Mouse (Mus musculus) heart, embryonic 14.5 days (tissue): ENCODE results near the gene Gm4070. TPM values are rescaled to one million over a fixed set of nuclear protein-coding genes. Genes with fewer than 3 reads are reported as not detected.
"Not testable (repeated sequence)": the region's sequence is repeated elsewhere in the genome, so short reads cannot be mapped to it uniquely, and the experiment has no call there.

Experiments
- ATAC-seq: fragments of 200-750 bp; cut with Nextera tagmentation; 2 replicates; pipeline ENCODE4 v1.8.0; 2017; ENCODE audit warnings: low read depth, moderate TSS enrichment; ENCODE audit not compliant: insufficient number of reproducible peaks, insufficient read depth, low FRiP score
- H3K27ac ChIP-seq, 2 experiments: fragments of 200-500 bp in 1 of 2; fragments of 300-500 bp in 1 of 2; sonication (generic) in 1 of 2; replicated peaks in 1 of 2; 2 replicates each; pipeline ENCODE4 v1.5.1; 2012 to 2014; ENCODE audit warnings: low read depth in 2 of 2, low read length in 2 of 2, control low read depth in 1 of 2, mild to moderate bottlenecking in 1 of 2, mixed read lengths in 1 of 2; ENCODE audit not compliant: control insufficient read depth in 1 of 2, insufficient read depth in 1 of 2
- H3K27me3 ChIP-seq: fragments of 300-500 bp; sonication (generic); 2 replicates; pipeline ENCODE4 v1.6.1; 2014; ENCODE audit warnings: mild to moderate bottlenecking, low read length, control low read depth; ENCODE audit not compliant: control insufficient read depth, insufficient read depth
- H3K36me3 ChIP-seq: fragments of 300-500 bp; sonication (generic); 2 replicates; pipeline ENCODE4 v1.6.1; 2014; ENCODE audit warnings: mild to moderate bottlenecking, control low read depth, low read length, mixed read lengths; ENCODE audit not compliant: control insufficient read depth, insufficient read depth
- H3K4me1 ChIP-seq, 2 experiments: fragments of 200-500 bp in 1 of 2; fragments of 300-500 bp in 1 of 2; sonication (generic) in 1 of 2; 2 replicates each; pipeline ENCODE4 v1.6.1; 2012 to 2014; ENCODE audit warnings: low read length in 2 of 2, control low read depth in 1 of 2, mixed read lengths in 1 of 2; ENCODE audit not compliant: control insufficient read depth in 2 of 2, insufficient read depth in 2 of 2
- H3K4me2 ChIP-seq: fragments of 300-500 bp; sonication (generic); 2 replicates; pipeline ENCODE4 v1.6.1; 2014; ENCODE audit warnings: mild to moderate bottlenecking, low read length
- H3K4me3 ChIP-seq, 2 experiments: fragments of 200-500 bp in 1 of 2; fragments of 300-500 bp in 1 of 2; sonication (generic) in 1 of 2; 2 replicates each; pipeline ENCODE4 v1.5.1; 2012 to 2014; ENCODE audit warnings: low read length in 2 of 2, mild to moderate bottlenecking in 2 of 2, control low read depth in 1 of 2, low read depth in 1 of 2, moderate library complexity in 1 of 2; ENCODE audit not compliant: control insufficient read depth in 1 of 2, insufficient read depth in 1 of 2
- H3K9ac ChIP-seq: fragments of 300-500 bp; sonication (generic); 2 replicates; pipeline ENCODE4 v1.6.1; 2014; ENCODE audit warnings: mild to moderate bottlenecking, low read length
- H3K9me3 ChIP-seq: fragments of 300-500 bp; sonication (generic); 2 replicates; pipeline ENCODE4 v1.6.1; 2016; ENCODE audit warnings: low read length, control low read depth; ENCODE audit not compliant: control insufficient read depth
- WGBS: fragments of 180-500 bp; shearing (Covaris S2); extraction: QIAGEN DNeasy Blood & Tissue Kit; methylation state at CpG from one replicate; pipeline ENCODE4 v1.1.7; 2014; 5-methylcytosine and 5-hydroxymethylcytosine counted together
- polyA plus RNA-seq: library from polyadenylated mRNA; unstranded; fragments of >200 nt; fragmentation: Nextera tagmentation; extraction: Ambion mirVana; gene quantifications from 2 replicates; pipeline ENCODE4 v1.2.1, GENCODE M21; 2014

Gm4070 gene
- polyA plus RNA-seq = 1.1 and 1.2 TPM in 2 replicates

DNA sequence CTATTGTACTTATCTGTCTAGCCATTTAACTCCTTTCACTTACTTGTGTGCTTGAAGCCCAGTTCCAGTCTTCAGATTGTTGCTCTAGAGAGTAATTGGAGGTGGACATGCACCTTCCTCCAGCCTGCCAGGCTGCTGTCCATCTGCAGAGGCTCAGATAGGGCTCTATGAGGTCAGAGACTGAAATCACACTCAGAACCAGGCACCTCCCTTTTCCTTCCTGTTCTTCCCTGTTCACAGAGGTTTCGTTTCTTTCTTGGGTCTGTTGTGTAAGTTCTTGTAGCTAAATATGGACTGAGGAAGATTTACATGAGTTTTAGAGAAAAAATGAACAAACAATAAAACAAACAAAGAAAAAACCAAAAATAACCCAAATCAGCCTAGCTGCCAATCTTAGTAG is at the start of gene Gm4070:
Gene Gm4070 (minus strand): TSS at position 156 of the 400 bp plus-strand sequence.
- 43% methylated on average over 1 of the region's 1 CpGs for WGBS
- 0 out of 2 replicates have a peak, but pooled peaks have one; percentile 39 for ATAC-seq
- H3K4me1 ChIP-seq, H3K9me3 ChIP-seq, H3K9ac ChIP-seq, H3K36me3 ChIP-seq, H3K4me3 ChIP-seq, H3K4me2 ChIP-seq, H3K27me3 ChIP-seq, H3K27ac ChIP-seq: not testable (repeated sequence)

DNA sequence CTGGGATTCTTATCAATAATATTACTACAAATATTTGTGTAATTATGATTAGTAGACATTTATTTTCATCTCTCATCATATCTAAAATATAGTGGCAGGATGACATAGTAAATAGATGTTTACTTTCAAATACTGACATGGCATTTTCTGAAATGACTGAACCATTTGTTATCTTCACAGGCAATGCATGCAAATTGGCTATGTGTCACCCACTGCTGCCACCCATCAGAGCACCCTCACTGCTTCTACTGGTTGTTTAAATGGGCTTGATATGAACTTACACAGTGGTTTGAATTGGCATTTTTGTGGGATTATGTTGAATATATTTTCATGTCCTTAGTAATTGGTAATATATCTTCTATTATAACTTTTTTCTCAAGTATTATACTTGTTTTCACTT is 773 bp upstream of the Gm4070 start:
- not testable (repeated sequence) for H3K4me3 ChIP-seq, H3K4me1 ChIP-seq, H3K36me3 ChIP-seq, H3K9ac ChIP-seq, H3K4me2 ChIP-seq, H3K27me3 ChIP-seq, H3K27ac ChIP-seq, H3K9me3 ChIP-seq, ATAC-seq

DNA sequence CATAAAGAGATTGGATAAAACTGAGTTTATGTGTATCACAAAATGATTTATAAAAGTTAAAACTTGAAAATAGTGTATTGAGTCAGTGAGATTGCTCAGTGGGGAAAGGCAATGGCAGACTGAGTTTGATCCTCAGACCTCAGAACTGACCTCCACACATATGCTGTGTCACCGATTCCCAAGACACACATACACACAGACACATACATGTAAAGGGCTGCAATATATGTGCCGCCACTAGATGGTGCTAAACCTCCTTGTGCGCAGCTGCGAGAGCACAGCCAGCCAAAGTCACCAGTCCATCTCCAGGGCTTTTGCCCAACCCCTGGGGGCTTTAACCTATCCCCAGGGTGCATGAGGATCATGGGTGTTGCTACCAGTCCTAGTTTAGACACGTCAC is 1.4 kb downstream of the Gm4070 start:
- not testable (repeated sequence) for H3K4me3 ChIP-seq, H3K4me1 ChIP-seq, ATAC-seq, H3K36me3 ChIP-seq, H3K27ac ChIP-seq, H3K9ac ChIP-seq, H3K27me3 ChIP-seq, H3K4me2 ChIP-seq, H3K9me3 ChIP-seq
- no CpG with 5 or more reads among the region's 5 CpGs for WGBS

DNA sequence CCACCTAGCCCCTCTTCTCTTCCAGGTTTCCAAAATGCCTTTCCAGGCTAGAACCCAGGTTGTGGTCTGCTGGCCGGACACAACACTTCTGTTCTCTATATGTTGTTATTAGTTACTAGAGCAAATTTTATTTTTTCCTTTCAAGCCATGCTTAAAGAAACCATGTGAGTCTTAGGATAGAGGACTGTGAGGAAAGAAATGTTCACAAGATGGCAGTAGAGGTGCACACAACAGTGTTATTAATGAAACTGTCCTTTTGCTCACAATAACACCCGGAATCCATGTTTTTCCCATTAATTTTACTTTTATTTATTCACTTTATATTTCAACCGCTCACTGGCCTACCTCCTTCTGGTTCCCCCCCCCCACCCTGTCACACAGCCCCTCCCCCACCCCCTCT is 8.5 kb downstream of the Gm4070 start:
- not testable (repeated sequence) for H3K27ac ChIP-seq, H3K9me3 ChIP-seq, ATAC-seq, H3K27me3 ChIP-seq, H3K4me2 ChIP-seq, H3K9ac ChIP-seq, H3K4me3 ChIP-seq, H3K4me1 ChIP-seq, H3K36me3 ChIP-seq
- WGBS = 100% methylated on average over 1 of the region's 3 CpGs

DNA sequence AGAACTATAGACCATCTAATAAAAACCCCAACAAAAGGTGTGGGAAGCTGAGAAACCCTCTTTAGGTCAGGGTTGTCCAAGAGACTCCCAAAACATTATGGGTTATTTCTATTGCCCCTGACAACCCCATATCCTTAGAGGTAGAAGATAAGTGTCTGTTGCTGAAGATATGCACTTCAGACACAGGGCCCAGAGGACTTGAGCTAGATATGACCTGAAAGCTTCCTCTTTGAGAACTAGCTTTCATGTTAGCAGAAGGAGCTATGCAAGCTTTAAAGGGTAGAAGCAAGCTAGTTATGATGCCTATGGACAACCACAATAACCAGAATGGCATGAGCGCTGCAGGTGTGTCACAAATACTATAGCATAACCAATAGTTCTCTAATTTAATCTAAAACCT is 21.6 kb downstream of the Gm4070 start:
- H3K9ac ChIP-seq, H3K4me1 ChIP-seq, H3K27ac ChIP-seq, H3K4me3 ChIP-seq, H3K4me2 ChIP-seq, ATAC-seq, H3K27me3 ChIP-seq, H3K36me3 ChIP-seq, H3K9me3 ChIP-seq: not testable (repeated sequence)
- no CpG with 5 or more reads among the region's 1 CpGs for WGBS

DNA sequence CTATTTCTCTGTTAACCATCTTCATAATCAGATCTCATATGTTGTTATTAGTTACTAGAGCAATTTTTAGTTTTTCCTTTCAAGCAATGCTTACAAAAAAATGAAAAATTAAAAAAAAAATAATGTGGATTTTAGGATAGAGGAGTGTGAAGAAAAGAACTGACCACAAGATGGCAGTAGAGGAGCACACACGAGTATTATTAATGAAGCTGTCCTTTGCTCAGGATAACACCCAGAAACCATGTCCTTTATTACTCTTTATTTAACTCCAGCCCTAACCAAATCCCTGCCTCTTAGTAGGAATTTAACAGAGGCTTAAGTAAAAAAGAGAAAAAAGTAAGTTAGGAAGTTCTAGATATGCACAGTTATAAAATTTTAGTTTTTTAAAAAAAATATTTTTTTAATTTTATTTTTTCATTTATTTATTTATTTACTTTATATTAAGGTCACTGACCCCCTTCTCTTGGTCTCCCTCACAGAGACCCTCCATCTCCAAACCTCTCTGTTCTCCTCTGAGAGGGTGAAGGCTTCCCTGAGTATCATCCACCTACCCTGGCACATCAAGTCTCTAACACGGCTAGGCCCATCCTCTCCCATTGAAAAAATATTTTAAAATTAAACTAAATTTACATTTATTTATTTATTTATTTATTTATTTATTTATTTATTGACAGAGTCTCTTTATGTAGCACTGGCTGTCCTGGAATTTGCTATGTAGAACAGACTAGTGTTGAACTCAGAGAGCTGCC is 70.0 kb downstream of the Gm4070 start:
- not testable (repeated sequence) for H3K4me1 ChIP-seq, H3K9me3 ChIP-seq, H3K27ac ChIP-seq, ATAC-seq, H3K36me3 ChIP-seq, H3K9ac ChIP-seq, H3K27me3 ChIP-seq, H3K4me3 ChIP-seq, H3K4me2 ChIP-seq
- WGBS = no CpG with 5 or more reads among the region's 2 CpGs

DNA sequence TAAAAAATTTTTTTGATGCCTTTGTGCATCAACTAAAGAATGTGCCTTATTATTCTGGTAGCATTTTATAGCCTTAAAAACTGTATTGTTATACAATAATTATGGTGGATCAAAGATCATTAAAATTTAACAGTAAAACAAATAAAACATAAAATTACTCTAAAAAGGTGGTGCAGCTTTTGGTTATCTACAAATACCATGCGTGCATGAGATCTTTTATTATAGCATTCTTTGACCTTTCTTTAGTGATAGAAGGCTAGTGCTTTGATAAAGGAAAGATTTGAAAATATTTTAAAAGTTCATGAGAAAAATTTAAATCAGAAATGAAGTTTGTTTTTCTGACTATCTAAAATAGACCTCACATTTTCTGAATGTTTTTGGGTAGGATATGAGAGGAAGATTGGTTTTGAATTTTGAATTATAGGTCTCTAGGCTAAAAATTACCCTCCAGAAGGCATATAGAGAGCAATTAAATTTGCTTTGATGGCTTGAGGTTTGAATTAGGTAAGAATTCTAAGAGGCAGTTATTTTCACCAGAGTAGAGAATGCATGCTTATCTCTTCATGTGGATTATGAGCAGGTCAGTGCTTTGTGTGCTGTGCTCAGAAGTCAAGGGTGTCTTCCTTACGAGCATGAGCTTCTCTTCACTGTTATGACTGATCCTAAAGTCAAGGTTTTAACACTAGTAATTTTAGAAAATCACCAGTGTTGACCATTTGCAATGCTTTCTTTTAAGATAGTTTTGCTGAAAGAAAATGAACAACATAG is 73.9 kb downstream of the Gm4070 start:
- not testable (repeated sequence) for H3K9ac ChIP-seq, ATAC-seq, H3K4me2 ChIP-seq, H3K9me3 ChIP-seq, H3K36me3 ChIP-seq, H3K4me3 ChIP-seq, H3K27ac ChIP-seq, H3K27me3 ChIP-seq, H3K4me1 ChIP-seq
- 73% methylated on average over 1 of the region's 2 CpGs for WGBS
